Mouse (Mus musculus) midbrain, postnatal 0 days (tissue): ENCODE results near the gene Stx5a. TPM values are rescaled to one million over a fixed set of nuclear protein-coding genes. Genes with fewer than 3 reads are reported as not detected.

Experiments
- ATAC-seq: fragments of 200-750 bp; cut with Nextera tagmentation; 2 replicates; pipeline ENCODE4 v1.8.0; 2017; ENCODE audit warnings: moderate number of reproducible peaks, mild to moderate bottlenecking, moderate TSS enrichment, moderate library complexity; ENCODE audit not compliant: low FRiP score
- DNase-seq: peaks from one replicate; pipeline ENCODE4 v3.0.0-alpha.2; 2015; ENCODE audit warnings: low spot score
- H3K27ac ChIP-seq: fragments of 300-500 bp; sonication (generic); 2 replicates; pipeline ENCODE4 v1.5.1; 2014; ENCODE audit warnings: low read depth, mild to moderate bottlenecking, low read length, mixed read lengths
- H3K27me3 ChIP-seq: fragments of 300-500 bp; sonication (generic); 2 replicates; pipeline ENCODE4 v1.6.1; 2014; ENCODE audit warnings: low read length, control low read depth, mixed read lengths; ENCODE audit not compliant: insufficient read depth
- H3K36me3 ChIP-seq: fragments of 300-500 bp; sonication (generic); 2 replicates; pipeline ENCODE4 v1.6.1; 2014; ENCODE audit warnings: low read length, control low read depth, mixed read lengths; ENCODE audit not compliant: insufficient read depth
- H3K4me1 ChIP-seq: fragments of 300-500 bp; sonication (generic); 2 replicates; pipeline ENCODE4 v1.6.1; 2014; ENCODE audit warnings: mild to moderate bottlenecking, control low read depth, antibody characterized with exemption, low read length, mixed read lengths; ENCODE audit not compliant: insufficient read depth
- H3K4me2 ChIP-seq: fragments of 300-500 bp; sonication (generic); 2 replicates; pipeline ENCODE4 v1.6.1; 2014; ENCODE audit warnings: low read depth, mild to moderate bottlenecking, low read length, mixed read lengths; ENCODE audit not compliant: poor library complexity, severe bottlenecking
- H3K4me3 ChIP-seq: fragments of 300-500 bp; sonication (generic); 2 replicates; pipeline ENCODE4 v1.5.1; 2014; ENCODE audit warnings: low read depth, mild to moderate bottlenecking, low read length, moderate library complexity
- H3K9ac ChIP-seq: fragments of 300-500 bp; sonication (generic); replicated peaks from 2 replicates; pipeline ENCODE4 v1.6.1; 2014; ENCODE audit warnings: mild to moderate bottlenecking, low read length, moderate library complexity, mixed read lengths; ENCODE audit not compliant: poor library complexity, severe bottlenecking
- H3K9me3 ChIP-seq: fragments of 300-500 bp; sonication (generic); 2 replicates; pipeline ENCODE4 v1.6.1; 2016; ENCODE audit warnings: low read length, control low read depth
- CTCF ChIP-seq: IDR thresholded peaks from 2 replicates; pipeline ENCODE4 v1.5.1; 2016; ENCODE audit warnings: antibody characterized with exemption, mild to moderate bottlenecking
- WGBS: fragments of 180-500 bp; shearing (Covaris S2); extraction: QIAGEN DNeasy Blood & Tissue Kit; methylation state at CpG from one replicate; pipeline ENCODE4 v1.1.7; 2014; 5-methylcytosine and 5-hydroxymethylcytosine counted together
- polyA plus RNA-seq: library from polyadenylated mRNA; unstranded; fragments of >200 nt; fragmentation: Nextera tagmentation; extraction: Ambion mirVana; gene quantifications from 2 replicates; pipeline ENCODE4 v1.2.1, GENCODE M21; 2015
- total RNA-seq: library from RNA; depleted of rRNA; stranded (reverse); fragments of >200 nt; gene quantifications from 2 replicates; pipeline ENCODE4 v1.2.3, GENCODE M21; 2014

Stx5a gene
- total and polyA plus RNA-seq, 2 experiments from 2014 or later, result 104 to 112 TPM

- H3K27me3 ChIP-seq, result no peaks in the 10 kb centered on the region
- H3K4me3 ChIP-seq, result no peak overlapping the region
- DNase-seq (no peak), ATAC-seq (no peak)
- H3K9ac ChIP-seq, result no peak overlapping the region
- no peak for TF ChIP-seq CTCF
- no peaks in the 10 kb centered on the region for H3K4me1 ChIP-seq
- H3K27ac ChIP-seq, result no peak overlapping the region; the same call in 1 of the 2 replicates
- H3K36me3 ChIP-seq, result peaks cover 12% of the 10 kb centered on the region
- H3K9me3 ChIP-seq, result no peaks in the 10 kb centered on the region
- H3K4me2 ChIP-seq, result no peak overlapping the region
- WGBS, result 15% methylated on average over 1 of the region's 1 CpGs
These were observed 48.0 kb downstream of the Stx5a start for GRCm38 (mm10) chr19:8789171-8789570.

- Histone ChIP-seq H3K9me3 (no peaks in the 10 kb centered on the region), H3K27me3 (no peaks in the 10 kb centered on the region), H3K4me3 (no peak overlapping the region), H3K27ac (no peak overlapping the region), H3K36me3 (peaks cover 18% of the 10 kb centered on the region), H3K4me2 (no peak overlapping the region), H3K4me1 (no peaks in the 10 kb centered on the region), H3K9ac (no peak overlapping the region)
- no peak for DNase-seq
- ATAC-seq, result no peak
- TF ChIP-seq CTCF, result no peak
- WGBS, result 83% methylated on average over 7 of the region's 7 CpGs
These were observed 49.0 kb downstream of the Stx5a start for GRCm38 (mm10) chr19:8790171-8790570.

GRCm38 (mm10) chr19:8798264-8798946 lies 57.2 kb downstream of the Stx5a start, which contains the start of gene Polr2g:
Polr2g (minus strand) TSS chr19:8798577.
- ATAC-seq (peak; percentile 55), DNase-seq (peak; percentile 96)

GRCm38 (mm10) chr19:8798947-8799315 lies 57.7 kb downstream of the Stx5a start:
- ATAC-seq, result no peak
- Histone ChIP-seq H3K27ac (peak overlapping the region; percentile 43; the same call in 1 of the 2 replicates), H3K27me3 (no peaks in the 10 kb centered on the region), H3K9ac (0 out of 2 replicates have a peak overlapping the region, but pooled peaks have one; percentile 8), H3K4me2 (peak overlapping the region; percentile 52; the same call in 1 of the 2 replicates), H3K36me3 (peaks cover 8% of the 10 kb centered on the region), H3K4me3 (peak overlapping the region; percentile 56; the same call in 1 of the 2 replicates), H3K9me3 (no peaks in the 10 kb centered on the region), H3K4me1 (peaks cover 5% of the 10 kb centered on the region; the same call in 1 of the 2 replicates)
- no peak for TF ChIP-seq CTCF
- no peak for DNase-seq

More at GRCm38 (mm10) chr19:8798264-8798946, 57.2 kb downstream of the Stx5a start, which contains the start of gene Polr2g:
- peaks cover 5% of the 10 kb centered on the region; the same call in 1 of the 2 replicates for H3K4me1 ChIP-seq
- WGBS, result 1% methylated on average over 25 of the region's 25 CpGs
- peak within 1 kb of the TSS; percentile 70 for H3K27ac ChIP-seq
- peak within 1 kb of the TSS; percentile 56 for H3K4me3 ChIP-seq
- H3K36me3 ChIP-seq, result peaks cover 13% of the 10 kb centered on the region
- no peaks in the 10 kb centered on the region for H3K9me3 ChIP-seq
- H3K4me2 ChIP-seq, result peak within 1 kb of the TSS; percentile 52
- TF ChIP-seq CTCF, result no peak
- no peaks in the 10 kb centered on the region for H3K27me3 ChIP-seq
- peak within 1 kb of the TSS; percentile 67 for H3K9ac ChIP-seq

- DNase-seq, result peak; percentile 99
- WGBS, result under 1% methylated on average over 30 of the region's 30 CpGs
- H3K36me3 ChIP-seq, result peaks cover 12% of the 10 kb centered on the region
- peak; percentile 97 for ATAC-seq
- H3K9ac ChIP-seq, result peak within 1 kb of the TSS; percentile 51
- H3K9me3 ChIP-seq, result no peaks in the 10 kb centered on the region
- H3K27ac ChIP-seq, result peak within 1 kb of the TSS; percentile 91
- H3K4me3 ChIP-seq, result peak within 1 kb of the TSS; percentile 49
- peak within 1 kb of the TSS; percentile 47 for H3K4me2 ChIP-seq
- no peak for TF ChIP-seq CTCF
- peaks cover 5% of the 10 kb centered on the region; the same call in 1 of the 2 replicates for H3K4me1 ChIP-seq
- no peaks in the 10 kb centered on the region for H3K27me3 ChIP-seq
These were observed 61.1 kb downstream of the Stx5a start, which contains the start of gene Zbtb3 for GRCm38 (mm10) chr19:8802130-8802821. Zbtb3 (plus strand) TSS chr19:8802555.
